Mouse (Mus musculus): ENCODE measurements around the gene Cntrl. TPM values are rescaled to one million over a fixed set of nuclear protein-coding genes. Genes with fewer than 3 reads are reported as not detected.

The Cntrl gene
- polyA plus RNA-seq, 1 experiment from 2014 or later, result 8.4 TPM

- no peaks in the 10 kb centered on the region for H3K4me1 ChIP-seq
- H3K4me3 ChIP-seq (replicated peaks), result no peak overlapping the region
- H3K27ac ChIP-seq (replicated peaks), result no peak overlapping the region
- no peak overlapping the region for H3K9ac ChIP-seq (replicated peaks)
- WGBS, result 91% methylated on average over 6 of the region's 6 CpGs
- H3K27me3 ChIP-seq (replicated peaks), result no peaks in the 10 kb centered on the region
- no peak for ATAC-seq (ENCODE audit: low FRiP score)
- H3K36me3 ChIP-seq, result peaks cover 41% of the 10 kb centered on the region
- no peaks in the 10 kb centered on the region for H3K9me3 ChIP-seq (replicated peaks)
- H3K4me2 ChIP-seq, result no peak overlapping the region
Measured at GRCm38 (mm10) chr2:35183115-35183673, 73.9 kb downstream of the Cntrl start.

GRCm38 (mm10) chr2:35188929-35189328 is 79.6 kb downstream of the Cntrl start:
- Histone ChIP-seq H3K9me3 (replicated peaks) (no peaks in the 10 kb centered on the region), H3K36me3 (peaks cover 21% of the 10 kb centered on the region), H3K4me1 (peaks cover under 1% of the 10 kb centered on the region), H3K27ac (replicated peaks) (no peak overlapping the region), H3K9ac (replicated peaks) (no peak overlapping the region), H3K4me3 (replicated peaks) (no peak overlapping the region), H3K4me2 (no peak overlapping the region), H3K27me3 (replicated peaks) (no peaks in the 10 kb centered on the region)
- no peak for ATAC-seq (ENCODE audit: low FRiP score)
- WGBS, result 88% methylated on average over 5 of the region's 5 CpGs

GRCm38 (mm10) chr2:35193976-35194375 is 84.7 kb downstream of the Cntrl start:
- Histone ChIP-seq H3K9me3 (replicated peaks) (no peaks in the 10 kb centered on the region), H3K4me1 (peaks cover 22% of the 10 kb centered on the region), H3K4me3 (replicated peaks) (no peak overlapping the region), H3K9ac (replicated peaks) (no peak overlapping the region), H3K27me3 (replicated peaks) (no peaks in the 10 kb centered on the region), H3K27ac (replicated peaks) (no peak overlapping the region), H3K36me3 (peaks cover 12% of the 10 kb centered on the region), H3K4me2 (no peak overlapping the region)
- WGBS, result 86% methylated on average over 1 of the region's 1 CpGs
- no peak for ATAC-seq (ENCODE audit: low FRiP score)

- ATAC-seq (ENCODE audit: low FRiP score), result no peak
- Histone ChIP-seq H3K27me3 (replicated peaks) (no peaks in the 10 kb centered on the region), H3K36me3 (no peaks in the 10 kb centered on the region), H3K4me2 (no peak overlapping the region), H3K4me3 (replicated peaks) (no peak overlapping the region), H3K9me3 (replicated peaks) (no peaks in the 10 kb centered on the region), H3K4me1 (peaks cover 29% of the 10 kb centered on the region), H3K27ac (replicated peaks) (no peak overlapping the region), H3K9ac (replicated peaks) (no peak overlapping the region)
- 79% methylated on average over 6 of the region's 6 CpGs for WGBS
Measured at GRCm38 (mm10) chr2:35195626-35196544, 86.6 kb downstream of the Cntrl start.

- Histone ChIP-seq H3K4me2 (peak overlapping the region; percentile 80), H3K36me3 (no peaks in the 10 kb centered on the region), H3K27ac (replicated peaks) (peak overlapping the region; percentile 98), H3K27me3 (replicated peaks) (no peaks in the 10 kb centered on the region), H3K9me3 (replicated peaks) (no peaks in the 10 kb centered on the region), H3K4me3 (replicated peaks) (peak overlapping the region; percentile 99), H3K4me1 (peaks cover 28% of the 10 kb centered on the region), H3K9ac (replicated peaks) (peak overlapping the region; percentile 98)
- no peak for ATAC-seq (ENCODE audit: low FRiP score)
- 15% methylated on average over 5 of the region's 5 CpGs for WGBS
Measured at GRCm38 (mm10) chr2:35199541-35199940, 90.2 kb downstream of the Cntrl start.

GRCm38 (mm10) chr2:35199971-35200897 is 90.9 kb downstream of the Cntrl start:
- H3K27me3 ChIP-seq (replicated peaks), result no peaks in the 10 kb centered on the region
- peaks cover 28% of the 10 kb centered on the region for H3K4me1 ChIP-seq
- ATAC-seq (ENCODE audit: low FRiP score), result peak; percentile 72
- H3K9ac ChIP-seq (replicated peaks), result peak overlapping the region; percentile 98
- peak overlapping the region; percentile 99 for H3K4me3 ChIP-seq (replicated peaks)
- under 1% methylated on average over 83 of the region's 90 CpGs for WGBS
- peak overlapping the region; percentile 98 for H3K27ac ChIP-seq (replicated peaks)
- H3K36me3 ChIP-seq, result no peaks in the 10 kb centered on the region
- no peaks in the 10 kb centered on the region for H3K9me3 ChIP-seq (replicated peaks)
- H3K4me2 ChIP-seq, result peak overlapping the region; percentile 80

GRCm38 (mm10) chr2:35200898-35201668 is 91.8 kb downstream of the Cntrl start, which contains the start of gene Rab14:
TSS of gene Rab14 (minus strand) at chr2:35201120.
- Histone ChIP-seq H3K9me3 (replicated peaks) (no peaks in the 10 kb centered on the region), H3K9ac (replicated peaks) (peak within 1 kb of the TSS; percentile 98), H3K4me3 (replicated peaks) (peak within 1 kb of the TSS; percentile 99), H3K27ac (replicated peaks) (peak within 1 kb of the TSS; percentile 98), H3K27me3 (replicated peaks) (no peaks in the 10 kb centered on the region), H3K36me3 (no peaks in the 10 kb centered on the region), H3K4me2 (peak within 1 kb of the TSS; percentile 80), H3K4me1 (peaks cover 28% of the 10 kb centered on the region)
- peak; percentile 98 for ATAC-seq (ENCODE audit: low FRiP score)
- under 1% methylated on average over 46 of the region's 47 CpGs for WGBS

GRCm38 (mm10) chr2:35203729-35204128 is 94.4 kb downstream of the Cntrl start:
- no peak overlapping the region for H3K4me3 ChIP-seq (replicated peaks)

GRCm38 (mm10) chr2:35206761-35207160 is 97.5 kb downstream of the Cntrl start:
- no peaks in the 10 kb centered on the region for H3K4me1 ChIP-seq
- no peaks in the 10 kb centered on the region for H3K36me3 ChIP-seq
- WGBS, result 92% methylated on average over 3 of the region's 3 CpGs
- no peak overlapping the region for H3K27ac ChIP-seq (replicated peaks)
- H3K27me3 ChIP-seq (replicated peaks), result no peaks in the 10 kb centered on the region
- H3K9ac ChIP-seq (replicated peaks), result no peak overlapping the region
- no peak overlapping the region for H3K4me2 ChIP-seq
- no peaks in the 10 kb centered on the region for H3K9me3 ChIP-seq (replicated peaks)
- H3K4me3 ChIP-seq (replicated peaks), result no peak overlapping the region
- no peak for ATAC-seq (ENCODE audit: low FRiP score)

More at GRCm38 (mm10) chr2:35203729-35204128, 94.4 kb downstream of the Cntrl start:
- H3K9ac ChIP-seq (replicated peaks), result no peak overlapping the region
- no peak for ATAC-seq (ENCODE audit: low FRiP score)
- H3K27ac ChIP-seq (replicated peaks), result no peak overlapping the region
- peaks cover 11% of the 10 kb centered on the region for H3K4me1 ChIP-seq
- H3K36me3 ChIP-seq, result no peaks in the 10 kb centered on the region
- H3K4me2 ChIP-seq, result no peak overlapping the region
- no peaks in the 10 kb centered on the region for H3K9me3 ChIP-seq (replicated peaks)
- no peaks in the 10 kb centered on the region for H3K27me3 ChIP-seq (replicated peaks)

- Histone ChIP-seq H3K4me2 (no peak overlapping the region), H3K27me3 (replicated peaks) (no peaks in the 10 kb centered on the region), H3K36me3 (no peaks in the 10 kb centered on the region), H3K4me1 (no peaks in the 10 kb centered on the region), H3K4me3 (replicated peaks) (no peak overlapping the region), H3K9ac (replicated peaks) (no peak overlapping the region), H3K9me3 (replicated peaks) (no peaks in the 10 kb centered on the region), H3K27ac (replicated peaks) (no peak overlapping the region)
- no peak for ATAC-seq (ENCODE audit: low FRiP score)
- 88% methylated on average over 3 of the region's 3 CpGs for WGBS
Measured at GRCm38 (mm10) chr2:35208054-35208453, 98.8 kb downstream of the Cntrl start.

Data from neural tube, embryonic 15.5 days (tissue).